Mouse (Mus musculus) heart, postnatal 0 days (tissue): ENCODE measurements at regions not wholly inside any gene's neighbourhood (a gene's known extent, or its start where the extent isn't known, plus 50 kb on each side); places are given as distances from the start of the nearest gene placed in this dataset.

ENCODE experiments used
- CTCF ChIP-seq: IDR thresholded peaks from 2 replicates; pipeline ENCODE4 v1.5.1; 2016; ENCODE audit warnings: antibody characterized with exemption, control low read depth, low read depth
- EP300 ChIP-seq: IDR thresholded peaks from 2 replicates; pipeline ENCODE4 v1.6.1; 2016; ENCODE audit warnings: antibody characterized with exemption, low read depth

- TF ChIP-seq CTCF = no peak
- TF ChIP-seq EP300 = no peak
Measured at GRCm38 (mm10) chr9:3199151-3200018, 135.6 kb upstream of the Alkbh8 start.
